Mouse (Mus musculus): ENCODE results near the gene Cwc25. TPM values are rescaled to one million over a fixed set of nuclear protein-coding genes. Genes with fewer than 3 reads are reported as not detected.
A peak's percentile ranks its signal among the peaks of the same experiment; 100 is the strongest.
"Not testable (repeated sequence)": the region's sequence is repeated elsewhere in the genome, so short reads cannot be mapped to it uniquely, and the experiment has no call there.

The Cwc25 gene
- total RNA-seq, 2 experiments from 2014 or later = 20.1 to 20.6 TPM

- TF ChIP-seq CTCF (conservative IDR thresholded peaks at IDR 0.05) = no peak
- DNase-seq (ENCODE audit: low spot score in 2 of 2) = no peak
- H3K4me3 ChIP-seq = no peak overlapping the region
- no peak overlapping the region for H3K27ac ChIP-seq
These were observed 42.6 kb downstream of the Cwc25 start for GRCm38 (mm10) chr11:97723709-97724108.

GRCm38 (mm10) chr11:97721338-97721737, 45.0 kb downstream of the Cwc25 start:
- DNase-seq (ENCODE audit: low spot score in 2 of 2) = no peak
- Histone ChIP-seq H3K27ac (no peak overlapping the region), H3K4me3 (no peak overlapping the region)
- no peak for TF ChIP-seq CTCF (conservative IDR thresholded peaks at IDR 0.05)

GRCm38 (mm10) chr11:97719041-97719440, 47.3 kb downstream of the Cwc25 start:
- DNase-seq (ENCODE audit: low spot score in 2 of 2) = no peak
- Histone ChIP-seq H3K4me3 (no peak overlapping the region), H3K27ac (no peak overlapping the region)
- no peak for TF ChIP-seq CTCF (conservative IDR thresholded peaks at IDR 0.05)

GRCm38 (mm10) chr11:97718281-97718860, 48.0 kb downstream of the Cwc25 start:
- no peak for DNase-seq (ENCODE audit: low spot score in 2 of 2)
- Histone ChIP-seq H3K27ac (no peak overlapping the region), H3K4me3 (no peak overlapping the region)
- no peak for TF ChIP-seq CTCF (conservative IDR thresholded peaks at IDR 0.05)

GRCm38 (mm10) chr11:97717369-97718280, 48.7 kb downstream of the Cwc25 start:
- Histone ChIP-seq H3K27ac (no peak overlapping the region), H3K4me3 (no peak overlapping the region)
- TF ChIP-seq CTCF (conservative IDR thresholded peaks at IDR 0.05) = no peak
- no peak for DNase-seq (ENCODE audit: low spot score in 2 of 2)

GRCm38 (mm10) chr11:97716021-97716420, 50.3 kb downstream of the Cwc25 start:
- Histone ChIP-seq H3K4me3 (no peak overlapping the region), H3K27ac (no peak overlapping the region)
- no peak for DNase-seq (ENCODE audit: low spot score in 2 of 2)
- no peak for TF ChIP-seq CTCF (conservative IDR thresholded peaks at IDR 0.05)

GRCm38 (mm10) chr11:97714784-97715760, 51.3 kb downstream of the Cwc25 start:
- H3K27ac ChIP-seq = peak overlapping the region; percentile 58; the same call in 1 of the 2 replicates
- no peak for TF ChIP-seq CTCF (conservative IDR thresholded peaks at IDR 0.05)
- DNase-seq (ENCODE audit: low spot score in 2 of 2) = no peak
- no peak overlapping the region for H3K4me3 ChIP-seq

- Histone ChIP-seq H3K4me3 (no peak overlapping the region), H3K27ac (no peak overlapping the region)
- TF ChIP-seq CTCF (conservative IDR thresholded peaks at IDR 0.05) = peak; percentile 55
- DNase-seq (ENCODE audit: low spot score in 2 of 2) = no peak
These were observed 52.0 kb downstream of the Cwc25 start for GRCm38 (mm10) chr11:97714356-97714755.

GRCm38 (mm10) chr11:97713896-97714295, 52.5 kb downstream of the Cwc25 start:
- Histone ChIP-seq H3K4me3 (no peak overlapping the region), H3K27ac (peak overlapping the region; percentile 43; the same call in 1 of the 2 replicates)
- no peak for DNase-seq (ENCODE audit: low spot score in 2 of 2)
- TF ChIP-seq CTCF (conservative IDR thresholded peaks at IDR 0.05) = no peak

GRCm38 (mm10) chr11:97712286-97712685, 54.1 kb downstream of the Cwc25 start:
- no peak for DNase-seq (ENCODE audit: low spot score in 2 of 2)
- no peak overlapping the region for H3K27ac ChIP-seq
- no peak for TF ChIP-seq CTCF (conservative IDR thresholded peaks at IDR 0.05)
- no peak overlapping the region for H3K4me3 ChIP-seq

- Histone ChIP-seq H3K4me3 (no peak overlapping the region), H3K27ac (no peak overlapping the region)
- DNase-seq (ENCODE audit: low spot score in 2 of 2) = no peak
- no peak for TF ChIP-seq CTCF (conservative IDR thresholded peaks at IDR 0.05)
These were observed 55.0 kb downstream of the Cwc25 start for GRCm38 (mm10) chr11:97711200-97711900.

- not testable (repeated sequence) for DNase-seq (ENCODE audit: low spot score in 2 of 2); H3K27ac ChIP-seq; H3K4me3 ChIP-seq
These were observed 56.3 kb downstream of the Cwc25 start for GRCm38 (mm10) chr11:97710067-97710466.

All from layer of hippocampus, adult 2 months (tissue).